Mouse (Mus musculus): ENCODE measurements at regions not wholly inside any gene's neighbourhood (a gene's known extent, or its start where the extent isn't known, plus 50 kb on each side); places are given as distances from the start of the nearest gene placed in this dataset.
A peak's percentile ranks its signal among the peaks of the same experiment; 100 is the strongest.

DNA sequence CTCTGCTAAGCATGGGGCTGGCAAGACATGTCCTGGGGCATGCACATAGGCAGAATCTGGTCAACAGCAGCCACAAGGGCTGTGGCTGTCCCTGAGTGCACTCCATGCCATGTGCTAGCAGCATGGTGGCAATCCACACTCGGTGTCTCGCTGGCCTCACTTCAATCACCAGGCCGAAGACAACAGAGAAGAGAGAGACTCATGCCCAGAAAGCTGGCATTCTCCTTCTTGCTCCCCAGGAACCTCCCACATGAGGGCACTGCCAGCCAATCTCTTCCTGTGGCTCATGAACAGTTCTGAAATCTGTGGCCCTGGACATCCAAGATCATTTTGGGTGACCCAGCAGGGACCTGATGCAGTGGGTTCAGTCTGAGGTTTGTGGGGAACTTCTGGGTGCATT is 74.5 kb upstream of the Gm26897 start:
- no peaks in the 10 kb centered on the region for H3K36me3 ChIP-seq (ENCODE audit: insufficient read depth, low read length)
- no peak overlapping the region for H3K4me3 ChIP-seq (replicated peaks; ENCODE audit: low read length)
- H3K4me1 ChIP-seq (replicated peaks; ENCODE audit: low read depth, low read length) = peaks cover 29% of the 10 kb centered on the region
- H3K9me3 ChIP-seq (ENCODE audit: low read length) = 0 out of 2 replicates have a peak, but pooled peaks cover 7% of the 10 kb centered on the region
- no peak for TF ChIP-seq NANOG (IDR thresholded peaks at IDR 0.05; ENCODE audit: borderline replicate concordance, low read length)
- TF ChIP-seq CTCF (conservative IDR thresholded peaks at IDR 0.05; ENCODE audit: low read length) = no peak
- no peak for TF ChIP-seq POU5F1 (IDR thresholded peaks at IDR 0.05; ENCODE audit: borderline replicate concordance, low read length)
- H3K27me3 ChIP-seq (ENCODE audit: insufficient read depth, low read length) = peaks cover 33% of the 10 kb centered on the region

DNA sequence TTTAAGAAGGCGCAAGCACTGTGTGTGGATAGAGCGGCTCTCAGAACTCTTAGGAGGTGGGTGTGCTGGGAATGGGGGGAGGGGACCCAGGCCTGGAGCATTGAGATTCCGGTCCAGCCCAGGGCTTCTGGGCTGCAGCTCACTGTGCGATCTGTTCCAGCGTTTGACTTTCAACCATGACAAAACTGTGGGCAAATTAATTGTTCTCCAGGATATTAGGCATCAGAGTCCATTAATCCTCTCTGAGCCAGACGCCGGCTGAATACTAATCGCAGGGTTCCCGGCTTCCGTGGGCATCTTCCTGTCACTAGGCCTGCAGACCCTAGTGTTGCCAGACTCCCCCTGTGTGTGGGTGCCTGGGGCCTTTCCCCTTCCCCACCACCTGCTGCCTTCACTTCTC is 73.3 kb upstream of the Gm26897 start:
- Histone ChIP-seq H3K4me3 (replicated peaks; ENCODE audit: low read length) (no peak overlapping the region), H3K36me3 (ENCODE audit: insufficient read depth, low read length) (no peaks in the 10 kb centered on the region), H3K27me3 (ENCODE audit: insufficient read depth, low read length) (peaks cover 42% of the 10 kb centered on the region), H3K4me1 (replicated peaks; ENCODE audit: low read depth, low read length) (peaks cover 42% of the 10 kb centered on the region), H3K9me3 (ENCODE audit: low read length) (0 out of 2 replicates have a peak, but pooled peaks cover 7% of the 10 kb centered on the region)
- TF ChIP-seq CTCF (conservative IDR thresholded peaks at IDR 0.05; ENCODE audit: low read length) (no peak), POU5F1 (IDR thresholded peaks at IDR 0.05; ENCODE audit: borderline replicate concordance, low read length) (no peak), NANOG (IDR thresholded peaks at IDR 0.05; ENCODE audit: borderline replicate concordance, low read length) (no peak)

DNA sequence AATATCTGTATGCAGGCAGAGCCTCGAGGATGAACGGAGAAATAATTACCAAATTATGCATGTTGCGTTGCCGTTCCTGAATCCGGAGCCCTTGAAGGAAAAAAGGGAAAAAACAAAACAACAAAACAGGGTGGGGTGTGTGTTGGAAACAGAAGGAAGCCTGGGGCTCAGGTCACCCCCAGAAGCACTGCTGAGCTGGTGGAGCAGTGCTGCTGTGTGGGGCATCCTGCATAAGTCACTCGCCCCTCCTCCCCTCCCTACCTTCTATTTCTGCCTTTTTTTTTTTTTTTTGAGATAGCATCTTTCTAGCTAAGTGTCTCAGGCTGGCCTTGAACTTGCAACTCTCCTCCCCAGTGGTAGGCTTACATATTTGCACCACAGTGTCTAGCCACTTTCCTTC is 72.8 kb upstream of the Gm26897 start:
- H3K9me3 ChIP-seq (ENCODE audit: low read length) = 0 out of 2 replicates have a peak, but pooled peaks cover 7% of the 10 kb centered on the region
- no peak overlapping the region for H3K4me3 ChIP-seq (replicated peaks; ENCODE audit: low read length)
- H3K36me3 ChIP-seq (ENCODE audit: insufficient read depth, low read length) = no peaks in the 10 kb centered on the region
- H3K27me3 ChIP-seq (ENCODE audit: insufficient read depth, low read length) = peaks cover 43% of the 10 kb centered on the region
- peaks cover 47% of the 10 kb centered on the region for H3K4me1 ChIP-seq (replicated peaks; ENCODE audit: low read depth, low read length)
- TF ChIP-seq CTCF (conservative IDR thresholded peaks at IDR 0.05; ENCODE audit: low read length) = no peak
- no peak for TF ChIP-seq NANOG (IDR thresholded peaks at IDR 0.05; ENCODE audit: borderline replicate concordance, low read length)
- no peak for TF ChIP-seq POU5F1 (IDR thresholded peaks at IDR 0.05; ENCODE audit: borderline replicate concordance, low read length)

DNA sequence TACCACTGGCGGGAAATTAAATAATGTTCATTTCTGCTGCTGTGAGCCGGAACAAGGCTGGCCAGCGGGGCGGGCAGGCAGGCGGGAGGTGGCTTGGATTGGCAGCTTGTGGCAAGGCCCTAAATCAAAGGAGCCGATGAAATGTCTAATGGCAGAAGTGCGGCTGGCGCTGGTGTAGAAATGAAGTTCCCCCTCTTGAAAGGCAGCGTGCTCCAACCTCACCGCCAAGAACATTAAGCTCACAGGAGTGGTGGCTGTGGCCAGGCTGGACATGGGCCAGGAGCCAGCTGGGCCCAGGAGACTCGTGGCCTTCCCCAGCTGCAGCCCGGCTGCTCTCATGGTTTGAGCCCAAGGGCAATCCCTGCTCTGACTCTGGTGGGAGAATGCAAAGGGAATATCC is 71.8 kb upstream of the Gm26897 start:
- Histone ChIP-seq H3K4me3 (replicated peaks; ENCODE audit: low read length) (peak overlapping the region; percentile 50), H3K9me3 (ENCODE audit: low read length) (no peaks in the 10 kb centered on the region), H3K36me3 (ENCODE audit: insufficient read depth, low read length) (no peaks in the 10 kb centered on the region), H3K27me3 (ENCODE audit: insufficient read depth, low read length) (peaks cover 52% of the 10 kb centered on the region), H3K4me1 (replicated peaks; ENCODE audit: low read depth, low read length) (peaks cover 52% of the 10 kb centered on the region)
- TF ChIP-seq POU5F1 (IDR thresholded peaks at IDR 0.05; ENCODE audit: borderline replicate concordance, low read length) (no peak), NANOG (IDR thresholded peaks at IDR 0.05; ENCODE audit: borderline replicate concordance, low read length) (no peak), CTCF (conservative IDR thresholded peaks at IDR 0.05; ENCODE audit: low read length) (no peak)

DNA sequence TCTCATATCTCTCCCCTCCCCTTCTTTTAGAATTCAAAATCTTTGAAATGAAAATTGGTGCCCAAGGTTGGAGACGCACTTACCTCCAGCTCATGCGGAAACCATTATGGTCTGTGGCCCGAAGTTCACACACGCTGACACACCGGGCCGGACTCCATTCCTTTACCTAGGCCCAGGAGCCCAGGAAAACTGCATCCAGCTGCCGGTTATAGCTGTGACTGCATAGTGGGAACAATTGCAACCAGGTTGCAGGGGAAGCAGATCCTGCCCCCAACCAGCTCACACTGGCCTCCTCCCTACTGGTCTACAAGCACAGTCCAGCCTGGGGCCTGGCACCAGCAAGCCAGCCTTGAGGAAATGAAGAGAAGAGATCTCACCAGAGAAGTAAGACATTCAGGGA is 69.9 kb upstream of the Gm26897 start:
- peaks cover 9% of the 10 kb centered on the region for H3K9me3 ChIP-seq (ENCODE audit: low read length)
- H3K36me3 ChIP-seq (ENCODE audit: insufficient read depth, low read length) = no peaks in the 10 kb centered on the region
- H3K4me3 ChIP-seq (replicated peaks; ENCODE audit: low read length) = no peak overlapping the region
- peaks cover 52% of the 10 kb centered on the region for H3K4me1 ChIP-seq (replicated peaks; ENCODE audit: low read depth, low read length)
- peaks cover 54% of the 10 kb centered on the region for H3K27me3 ChIP-seq (ENCODE audit: insufficient read depth, low read length)
- no peak for TF ChIP-seq CTCF (conservative IDR thresholded peaks at IDR 0.05; ENCODE audit: low read length)
- no peak for TF ChIP-seq POU5F1 (IDR thresholded peaks at IDR 0.05; ENCODE audit: borderline replicate concordance, low read length)
- no peak for TF ChIP-seq NANOG (IDR thresholded peaks at IDR 0.05; ENCODE audit: borderline replicate concordance, low read length)

DNA sequence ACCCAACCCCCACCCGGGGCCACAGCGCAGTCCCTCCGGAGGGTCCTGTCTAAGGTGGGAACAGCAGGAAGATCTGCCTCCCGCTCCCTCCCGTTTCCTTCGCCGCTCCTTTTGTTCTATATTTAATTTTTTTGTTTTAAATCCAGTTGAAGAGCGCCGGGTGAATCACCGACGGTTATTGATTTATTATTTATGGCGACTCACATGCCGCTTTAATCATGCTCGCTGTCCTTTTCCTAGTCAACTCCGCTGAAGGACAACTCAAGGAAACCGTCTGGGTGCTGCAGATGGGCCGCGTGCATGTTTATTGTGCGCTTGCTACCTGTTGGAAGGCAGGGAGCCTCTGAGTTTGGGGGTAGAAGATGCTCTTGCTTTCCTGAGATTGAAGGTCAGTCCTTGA is 68.3 kb upstream of the Gm26897 start:
- H3K27me3 ChIP-seq (ENCODE audit: insufficient read depth, low read length) = peaks cover 46% of the 10 kb centered on the region
- no peaks in the 10 kb centered on the region for H3K36me3 ChIP-seq (ENCODE audit: insufficient read depth, low read length)
- H3K4me3 ChIP-seq (replicated peaks; ENCODE audit: low read length) = peak overlapping the region; percentile 39
- H3K9me3 ChIP-seq (ENCODE audit: low read length) = peaks cover 21% of the 10 kb centered on the region
- H3K4me1 ChIP-seq (replicated peaks; ENCODE audit: low read depth, low read length) = peaks cover 48% of the 10 kb centered on the region
- TF ChIP-seq POU5F1 (IDR thresholded peaks at IDR 0.05; ENCODE audit: borderline replicate concordance, low read length) (no peak), CTCF (conservative IDR thresholded peaks at IDR 0.05; ENCODE audit: low read length) (no peak), NANOG (IDR thresholded peaks at IDR 0.05; ENCODE audit: borderline replicate concordance, low read length) (no peak)

DNA sequence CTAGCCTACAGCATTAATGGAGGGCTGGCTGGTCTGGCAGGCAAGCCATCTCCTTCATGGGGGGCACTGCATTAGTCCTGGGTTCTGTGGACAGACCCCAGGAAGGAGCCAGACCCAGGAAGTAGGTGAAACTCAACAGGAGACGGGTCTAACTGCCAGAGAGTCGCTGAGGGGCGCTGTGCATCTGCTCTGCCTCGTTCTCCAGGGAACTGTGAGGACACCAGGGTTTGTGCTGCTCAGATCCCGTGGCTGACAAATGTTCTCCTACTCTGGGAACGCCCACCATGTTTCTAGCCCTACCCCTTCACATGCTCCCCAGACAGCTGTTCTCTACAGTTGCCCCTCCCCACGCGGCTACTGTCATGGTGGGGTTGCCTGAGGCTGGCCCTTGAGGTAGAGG is 67.7 kb upstream of the Gm26897 start:
- Histone ChIP-seq H3K36me3 (ENCODE audit: insufficient read depth, low read length) (no peaks in the 10 kb centered on the region), H3K4me3 (replicated peaks; ENCODE audit: low read length) (no peak overlapping the region), H3K4me1 (replicated peaks; ENCODE audit: low read depth, low read length) (peaks cover 44% of the 10 kb centered on the region), H3K27me3 (ENCODE audit: insufficient read depth, low read length) (peaks cover 46% of the 10 kb centered on the region), H3K9me3 (ENCODE audit: low read length) (peaks cover 21% of the 10 kb centered on the region)
- TF ChIP-seq NANOG (IDR thresholded peaks at IDR 0.05; ENCODE audit: borderline replicate concordance, low read length) (no peak), POU5F1 (IDR thresholded peaks at IDR 0.05; ENCODE audit: borderline replicate concordance, low read length) (no peak), CTCF (conservative IDR thresholded peaks at IDR 0.05; ENCODE audit: low read length) (no peak)

DNA sequence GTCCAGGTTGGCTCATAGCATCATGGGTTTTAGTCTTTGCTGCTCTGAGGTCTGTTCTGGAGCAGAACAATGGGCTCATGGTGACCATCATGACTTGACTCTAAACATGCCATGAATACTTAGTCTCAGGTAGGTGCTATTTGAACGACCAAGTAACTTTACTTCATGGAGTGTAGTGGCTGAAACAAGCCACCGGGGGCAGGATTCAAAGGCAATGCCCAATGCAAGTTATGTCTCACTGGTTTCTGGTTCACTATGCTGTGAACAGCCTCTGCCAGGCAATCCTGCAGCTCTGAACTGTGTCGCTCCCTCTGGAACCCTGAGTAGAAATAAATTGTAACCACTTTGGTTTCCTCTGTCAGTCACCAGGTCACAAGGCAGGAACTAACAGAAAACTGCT is 65.8 kb upstream of the Gm26897 start:
- H3K4me3 ChIP-seq (replicated peaks; ENCODE audit: low read length) = no peak overlapping the region
- peaks cover 47% of the 10 kb centered on the region for H3K4me1 ChIP-seq (replicated peaks; ENCODE audit: low read depth, low read length)
- peaks cover 35% of the 10 kb centered on the region for H3K27me3 ChIP-seq (ENCODE audit: insufficient read depth, low read length)
- H3K36me3 ChIP-seq (ENCODE audit: insufficient read depth, low read length) = no peaks in the 10 kb centered on the region
- peaks cover 21% of the 10 kb centered on the region for H3K9me3 ChIP-seq (ENCODE audit: low read length)
- TF ChIP-seq CTCF (conservative IDR thresholded peaks at IDR 0.05; ENCODE audit: low read length) (peak; percentile 70), POU5F1 (IDR thresholded peaks at IDR 0.05; ENCODE audit: borderline replicate concordance, low read length) (no peak)

DNA sequence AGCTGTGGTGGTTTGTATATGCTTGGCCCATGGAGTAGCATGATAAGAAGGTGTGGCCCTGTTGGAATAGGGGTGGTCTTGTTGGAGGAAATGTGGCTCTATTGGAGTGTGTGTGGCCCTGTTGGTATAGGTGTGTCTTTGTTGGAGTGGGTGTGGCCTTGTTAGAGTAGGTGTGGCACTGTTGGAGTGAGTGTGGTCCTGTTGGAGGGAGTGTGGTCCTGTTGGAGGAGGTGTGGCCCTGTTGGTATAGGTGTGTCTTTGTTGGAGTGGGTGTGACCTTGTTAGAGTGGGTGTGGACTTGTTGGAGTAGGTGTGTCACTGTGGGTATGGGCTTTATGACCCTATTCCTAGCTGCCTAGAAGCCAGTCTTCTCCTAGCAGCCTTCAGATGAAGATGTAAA is 64.6 kb upstream of the Gm26897 start:
- H3K4me1 ChIP-seq (replicated peaks; ENCODE audit: low read depth, low read length) = peaks cover 41% of the 10 kb centered on the region
- no peak overlapping the region for H3K4me3 ChIP-seq (replicated peaks; ENCODE audit: low read length)
- peaks cover 21% of the 10 kb centered on the region for H3K9me3 ChIP-seq (ENCODE audit: low read length)
- H3K36me3 ChIP-seq (ENCODE audit: insufficient read depth, low read length) = no peaks in the 10 kb centered on the region
- TF ChIP-seq CTCF (conservative IDR thresholded peaks at IDR 0.05; ENCODE audit: low read length) (no peak), NANOG (IDR thresholded peaks at IDR 0.05; ENCODE audit: borderline replicate concordance, low read length) (no peak), POU5F1 (IDR thresholded peaks at IDR 0.05; ENCODE audit: borderline replicate concordance, low read length) (no peak)
- peaks cover 23% of the 10 kb centered on the region for H3K27me3 ChIP-seq (ENCODE audit: insufficient read depth, low read length)
